Mouse (Mus musculus) intestine, embryonic 14.5 days (tissue): ENCODE data around the gene Dact3. TPM values are rescaled to one million over a fixed set of nuclear protein-coding genes. Genes with fewer than 3 reads are reported as not detected.

Experiments
- ATAC-seq: fragments of 200-750 bp; cut with Nextera tagmentation; replicated peaks from 2 replicates; pipeline ENCODE4 v1.8.0; 2017; ENCODE audit warnings: low read depth, moderate number of reproducible peaks, moderate TSS enrichment, moderate library complexity; ENCODE audit not compliant: low FRiP score, low TSS enrichment
- DNase-seq: peaks from one replicate; pipeline ENCODE4 v3.0.0-alpha.2; 2018; ENCODE audit warnings: low spot score
- H3K27ac ChIP-seq: fragments of 300-500 bp; sonication (generic); 2 replicates; pipeline ENCODE4 v1.5.1; 2014; ENCODE audit warnings: low read depth, mild to moderate bottlenecking, control low read depth
- H3K27me3 ChIP-seq: fragments of 300-500 bp; sonication (generic); replicated peaks from 2 replicates; pipeline ENCODE4 v1.6.1; 2014; ENCODE audit warnings: low read length, control low read depth; ENCODE audit not compliant: control insufficient read depth, insufficient read depth
- H3K36me3 ChIP-seq: fragments of 300-500 bp; sonication (generic); 2 replicates; pipeline ENCODE4 v1.6.1; 2014; ENCODE audit warnings: low read length, control low read depth; ENCODE audit not compliant: control insufficient read depth, insufficient read depth
- H3K4me1 ChIP-seq: fragments of 300-500 bp; sonication (generic); replicated peaks from 2 replicates; pipeline ENCODE4 v1.6.1; 2014; ENCODE audit warnings: low read length, control low read depth, mixed read lengths; ENCODE audit not compliant: control insufficient read depth, insufficient read depth
- H3K4me2 ChIP-seq: fragments of 300-500 bp; sonication (generic); 2 replicates; pipeline ENCODE4 v1.6.1; 2014; ENCODE audit warnings: low read length
- H3K4me3 ChIP-seq: fragments of 300-500 bp; sonication (generic); 2 replicates; pipeline ENCODE4 v1.5.1; 2014; ENCODE audit warnings: low read depth, low read length, control low read depth, mixed read lengths
- H3K9ac ChIP-seq: fragments of 300-500 bp; sonication (generic); 2 replicates; pipeline ENCODE4 v1.6.1; 2014; ENCODE audit warnings: mild to moderate bottlenecking, low read length
- H3K9me3 ChIP-seq: fragments of 300-500 bp; sonication (generic); 2 replicates; pipeline ENCODE4 v1.6.1; 2016; ENCODE audit warnings: low read length, control low read depth; ENCODE audit not compliant: control insufficient read depth
- WGBS: fragments of 180-500 bp; shearing (Covaris S2); extraction: QIAGEN DNeasy Blood & Tissue Kit; methylation state at CpG from one replicate; pipeline ENCODE4 v1.1.7; 2014; 5-methylcytosine and 5-hydroxymethylcytosine counted together
- polyA plus RNA-seq: library from polyadenylated mRNA; unstranded; fragments of >200 nt; fragmentation: Nextera tagmentation; extraction: Ambion mirVana; gene quantifications from 2 replicates; pipeline ENCODE4 v1.2.1, GENCODE M21; 2014

The Dact3 gene
- polyA plus RNA-seq, 1 experiment from 2014 or later, result 5.5 TPM

DNA sequence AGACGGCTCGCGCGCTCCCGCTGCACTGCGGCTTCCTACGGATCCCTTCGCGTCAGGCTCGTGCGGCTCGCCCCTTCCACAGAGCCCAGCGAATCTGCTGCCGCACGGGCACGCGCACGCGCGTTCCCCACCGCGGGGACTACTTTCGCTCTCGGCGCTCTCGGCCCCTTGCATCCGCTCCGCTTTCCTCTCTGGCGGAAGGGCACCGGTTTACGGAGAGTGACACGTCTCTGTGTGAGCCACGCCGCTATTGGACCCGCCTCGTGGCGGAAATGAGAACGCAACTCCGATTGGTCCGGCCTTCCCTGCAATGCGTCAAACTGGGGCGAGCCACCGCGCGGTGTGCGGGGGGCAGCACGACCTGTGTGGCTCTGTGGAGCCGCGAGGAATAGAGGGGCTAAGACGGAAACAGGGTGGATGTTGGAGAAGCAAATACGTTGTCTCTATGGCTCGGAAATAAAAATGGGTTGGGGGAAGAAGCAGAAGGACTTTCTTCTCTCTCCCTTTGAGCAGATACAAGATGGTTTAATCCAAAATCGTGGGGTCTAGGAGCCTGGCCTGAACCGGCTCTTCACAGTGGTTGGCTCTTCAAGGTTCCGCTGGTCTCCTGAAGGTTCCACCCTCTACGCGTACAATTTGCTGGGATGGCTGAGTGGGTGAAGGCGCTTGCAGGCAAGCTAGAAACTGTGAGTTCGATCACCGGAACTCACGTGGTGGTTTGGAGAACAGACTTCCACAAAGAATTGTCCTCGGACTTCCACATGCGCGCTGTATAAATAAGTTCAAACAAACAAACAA lies 49.1 kb downstream of the Dact3 start, which contains the start of gene Calm3:
Calm3 (minus strand) TSS at position 78 of the 798 bp plus-strand sequence.
- DNase-seq, result peak; percentile 100
- ATAC-seq, result peak; percentile 93
- Histone ChIP-seq H3K9ac (peak within 1 kb of the TSS; percentile 94), H3K36me3 (peaks cover 8% of the 10 kb centered on the region), H3K4me1 (peaks cover 30% of the 10 kb centered on the region), H3K4me3 (peak within 1 kb of the TSS; percentile 99), H3K27ac (peak within 1 kb of the TSS; percentile 98), H3K27me3 (no peaks in the 10 kb centered on the region), H3K4me2 (peak within 1 kb of the TSS; percentile 94), H3K9me3 (no peaks in the 10 kb centered on the region)
- WGBS, result 2% methylated on average over 64 of the region's 64 CpGs

DNA sequence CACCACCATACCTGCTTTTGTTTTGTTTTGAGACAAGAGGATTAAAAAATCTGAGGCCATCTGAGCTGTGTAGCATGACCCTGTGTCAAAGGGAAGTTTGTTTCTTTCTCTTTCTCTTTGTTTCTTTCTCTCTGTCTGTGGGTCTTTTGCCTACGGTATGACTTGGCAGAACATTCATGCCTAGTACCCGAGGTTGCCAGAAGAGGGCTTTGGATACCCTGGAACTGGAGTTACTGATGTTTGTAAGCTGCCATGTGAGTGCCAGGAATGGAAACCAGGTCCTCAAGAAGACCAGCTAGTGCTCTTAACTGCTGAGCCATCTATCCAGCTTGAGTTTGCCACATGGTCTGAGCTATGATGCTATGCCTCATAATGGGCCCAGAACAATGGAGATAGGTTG lies 53.2 kb downstream of the Dact3 start:
- 50% methylated on average over 2 of the region's 2 CpGs for WGBS
- no peak overlapping the region for H3K4me3 ChIP-seq

DNA sequence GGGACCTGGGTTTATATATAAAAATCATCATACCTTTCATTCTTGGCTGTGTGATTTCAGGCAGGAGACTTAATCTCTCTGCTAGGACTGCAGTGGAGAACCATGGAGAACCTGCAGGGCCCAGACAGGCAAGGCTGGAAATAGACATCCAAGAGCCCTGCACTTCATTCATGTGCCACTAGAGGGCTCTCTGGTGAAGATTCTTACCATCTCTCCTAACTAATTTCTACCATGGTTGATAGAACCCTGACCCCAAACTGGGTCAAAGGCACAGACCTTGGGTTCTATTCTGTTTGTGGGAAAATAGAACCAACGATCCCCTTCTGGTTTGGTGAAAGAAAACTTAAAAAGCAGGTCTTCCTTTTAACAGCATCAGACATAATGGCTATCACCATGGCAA lies 55.7 kb downstream of the Dact3 start:
- Histone ChIP-seq H3K36me3 (no peaks in the 10 kb centered on the region), H3K9ac (no peak overlapping the region), H3K27ac (no peak overlapping the region), H3K4me2 (no peak overlapping the region), H3K4me1 (no peaks in the 10 kb centered on the region), H3K9me3 (no peaks in the 10 kb centered on the region), H3K4me3 (no peak overlapping the region), H3K27me3 (no peaks in the 10 kb centered on the region)
- 5% methylated on average over 1 of the region's 1 CpGs for WGBS
- ATAC-seq (no peak), DNase-seq (peak; percentile 87)

More for the DNA sequence above, 53.2 kb downstream of the Dact3 start:
- DNase-seq, result no peak
- H3K27me3 ChIP-seq, result no peaks in the 10 kb centered on the region
- no peaks in the 10 kb centered on the region for H3K4me1 ChIP-seq
- no peak overlapping the region for H3K4me2 ChIP-seq
- H3K9me3 ChIP-seq, result no peaks in the 10 kb centered on the region
- no peaks in the 10 kb centered on the region for H3K36me3 ChIP-seq
- H3K9ac ChIP-seq, result no peak overlapping the region
- no peak overlapping the region for H3K27ac ChIP-seq
- ATAC-seq, result no peak

DNA sequence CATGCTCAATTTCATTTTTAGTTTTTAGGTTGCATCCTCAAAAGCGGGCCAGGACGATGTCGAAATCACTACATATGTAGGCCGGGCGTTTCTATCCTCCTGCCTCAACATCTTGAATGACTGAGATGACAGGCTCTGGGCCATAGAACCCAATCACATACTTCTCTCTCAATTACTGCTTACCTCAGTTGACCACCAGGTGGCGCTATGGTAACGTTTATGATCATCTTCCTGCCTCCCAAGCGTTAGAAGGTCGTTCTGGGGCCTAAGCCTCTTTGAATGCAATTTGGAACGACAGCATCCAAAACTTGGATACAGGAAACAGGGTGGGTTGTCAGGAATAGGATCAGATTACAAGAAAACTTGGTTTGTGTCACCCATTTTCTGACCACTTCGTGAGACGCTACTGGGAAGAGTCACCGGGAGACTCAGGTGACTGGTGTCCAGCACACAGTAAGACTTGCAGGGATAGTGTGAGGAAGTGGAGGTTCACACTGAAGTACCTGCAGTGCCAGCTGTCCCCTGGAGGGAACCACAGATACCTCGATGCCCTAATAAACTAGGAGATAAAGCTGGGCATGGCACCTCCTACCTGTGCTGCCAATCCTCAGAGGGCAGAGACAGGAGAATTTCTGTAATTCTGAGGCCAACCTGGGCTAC lies 57.0 kb downstream of the Dact3 start:
- H3K4me1 ChIP-seq, result no peaks in the 10 kb centered on the region
- H3K36me3 ChIP-seq, result no peaks in the 10 kb centered on the region
- peak; percentile 94 for DNase-seq
- no peak overlapping the region for H3K4me2 ChIP-seq
- 0 out of 2 replicates have a peak, but pooled peaks have one; percentile 29 for ATAC-seq
- 20% methylated on average over 14 of the region's 14 CpGs for WGBS
- H3K27ac ChIP-seq, result no peak overlapping the region
- H3K9ac ChIP-seq, result no peak overlapping the region
- H3K27me3 ChIP-seq, result no peaks in the 10 kb centered on the region
- no peaks in the 10 kb centered on the region for H3K9me3 ChIP-seq
- no peak overlapping the region for H3K4me3 ChIP-seq

DNA sequence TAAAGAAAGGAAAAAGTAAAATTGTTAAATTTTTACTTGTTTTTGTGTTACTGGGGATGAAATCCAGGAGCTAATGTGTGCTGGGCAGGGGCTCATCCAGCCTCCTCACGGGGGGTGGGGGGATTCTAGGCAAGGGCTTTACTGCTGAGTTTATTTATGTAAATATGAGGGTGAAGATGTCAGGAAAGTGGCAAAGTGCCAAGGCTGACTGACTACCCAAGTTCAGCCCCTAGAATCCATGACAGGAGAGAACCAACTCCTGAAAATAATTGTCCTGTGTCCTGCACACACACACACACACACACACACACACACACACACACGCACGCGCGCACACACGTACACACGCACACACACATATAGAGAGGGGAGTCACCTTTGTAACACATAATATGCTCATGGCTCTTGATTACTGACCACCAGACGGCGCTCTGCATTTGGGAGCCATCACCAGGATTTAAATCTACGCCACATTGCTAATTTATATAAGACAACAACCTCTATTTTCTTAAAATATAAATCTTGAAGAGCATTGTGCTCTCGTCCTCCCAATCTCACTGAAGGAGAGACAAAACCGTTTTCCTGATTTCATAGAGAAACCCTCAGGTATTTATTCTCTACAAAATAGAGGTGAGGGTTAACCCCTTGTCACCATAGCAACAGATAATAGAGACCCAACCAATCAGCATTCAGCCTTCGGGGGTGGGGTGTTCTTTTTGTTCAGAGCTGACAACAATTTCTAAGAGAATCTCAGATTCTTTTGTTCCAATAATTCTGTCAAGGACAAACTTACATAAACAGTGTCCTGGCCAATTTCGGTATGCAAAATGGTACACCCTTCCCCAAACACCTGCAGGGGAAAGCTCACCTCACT lies 57.8 kb downstream of the Dact3 start:
- no peak overlapping the region for H3K9ac ChIP-seq
- no peaks in the 10 kb centered on the region for H3K36me3 ChIP-seq
- H3K27me3 ChIP-seq, result no peaks in the 10 kb centered on the region
- H3K9me3 ChIP-seq, result no peaks in the 10 kb centered on the region
- WGBS, result 42% methylated on average over 14 of the region's 14 CpGs
- H3K4me1 ChIP-seq, result no peaks in the 10 kb centered on the region
- H3K4me3 ChIP-seq, result no peak overlapping the region
- ATAC-seq (no peak), DNase-seq (no peak)
- no peak overlapping the region for H3K4me2 ChIP-seq
- no peak overlapping the region for H3K27ac ChIP-seq

Other genes starting within 250 kb of the Dact3 start
- gene Ceacam15, start 199.6 kb upstream of the Dact3 start, polyA plus RNA-seq, result not detected in 2 replicates
- gene Ceacam9, start 153.4 kb upstream of the Dact3 start, polyA plus RNA-seq, result not detected in 2 replicates
- gene Ap2s1, start 136.9 kb upstream of the Dact3 start, polyA plus RNA-seq, result 255 and 270 TPM in 2 replicates
- gene Slc1a5, start 94.0 kb upstream of the Dact3 start, polyA plus RNA-seq, result 41.5 and 43.9 TPM in 2 replicates
- 107 and 111 TPM in 2 replicates for gene Strn4, start 59.4 kb upstream of the Dact3 start, polyA plus RNA-seq
- gene Fkrp, start 58.6 kb upstream of the Dact3 start, polyA plus RNA-seq, result 27.5 and 28.3 TPM in 2 replicates
- gene Prkd2, start 32.4 kb upstream of the Dact3 start, polyA plus RNA-seq, result 12.0 and 12.8 TPM in 2 replicates
- gene Gng8, start 16.5 kb downstream of the Dact3 start, polyA plus RNA-seq, result 12.5 and 13.9 TPM in 2 replicates
- 2.2 and 2.3 TPM in 2 replicates for gene Ptgir, start 31.2 kb downstream of the Dact3 start, polyA plus RNA-seq
- 184 and 190 TPM in 2 replicates for gene Calm3, start 48.8 kb downstream of the Dact3 start, polyA plus RNA-seq
- gene Pnmal2, start 69.4 kb downstream of the Dact3 start, polyA plus RNA-seq, result 4.1 and 5.3 TPM in 2 replicates
- gene Pnmal1, start 84.4 kb downstream of the Dact3 start, polyA plus RNA-seq, result 3.7 and 4.1 TPM in 2 replicates
- 0.51 and 0.62 TPM in 2 replicates for gene Gm42372, start 107.8 kb downstream of the Dact3 start, polyA plus RNA-seq
- 24.1 and 26.0 TPM in 2 replicates for gene Ccdc8, start 117.4 kb downstream of the Dact3 start, polyA plus RNA-seq
- gene Ppp5c, start 152.6 kb downstream of the Dact3 start, polyA plus RNA-seq, result 101 and 103 TPM in 2 replicates
- 55.8 and 58.2 TPM in 2 replicates for gene Hif3a, start 187.1 kb downstream of the Dact3 start, polyA plus RNA-seq
- gene Psg16, start 198.7 kb downstream of the Dact3 start, polyA plus RNA-seq, result 0.11 and 0.36 TPM in 2 replicates